Mouse (Mus musculus) MEL (cell line): ENCODE data around the gene Flad1. TPM values are rescaled to one million over a fixed set of nuclear protein-coding genes. Genes with fewer than 3 reads are reported as not detected.
A peak's percentile ranks its signal among the peaks of the same experiment; 100 is the strongest.

ENCODE experiments used
- DNase-seq: peaks from one replicate; pipeline ENCODE4 v3.0.0; 2011; ENCODE audit warnings: low read depth, low spot score
- H3K27ac ChIP-seq: 2 replicates; pipeline ENCODE4 v1.5.1; 2012; ENCODE audit warnings: low read depth, mild to moderate bottlenecking, control low read depth, low read length, moderate library complexity; ENCODE audit not compliant: control insufficient read depth
- H3K27me3 ChIP-seq, 2 experiments: fragments of 150-350 bp in 1 of 2; sonication (generic) in 1 of 2; 2 replicates each; pipeline ENCODE4 v1.6.1; 2012; ENCODE audit warnings: low read length in 2 of 2, mild to moderate bottlenecking in 2 of 2, improper control_type of control experiment in 1 of 2, moderate library complexity in 1 of 2; ENCODE audit not compliant: insufficient read depth in 2 of 2, control insufficient read depth in 1 of 2
- H3K36me3 ChIP-seq, 2 experiments: 2 replicates each; pipeline ENCODE4 v1.6.1; 2012 to 2014; ENCODE audit warnings: low read length in 2 of 2, improper control_type of control experiment in 1 of 2, inconsistent platforms in 1 of 2, mild to moderate bottlenecking in 1 of 2; ENCODE audit not compliant: insufficient read depth in 2 of 2, control insufficient read depth in 1 of 2
- H3K4me1 ChIP-seq, 2 experiments: fragments of 150-350 bp in 1 of 2; sonication (generic) in 1 of 2; 2 replicates each; pipeline ENCODE4 v1.6.1; 2012; ENCODE audit warnings: low read length in 2 of 2, improper control_type of control experiment in 1 of 2, mild to moderate bottlenecking in 1 of 2; ENCODE audit not compliant: insufficient read depth in 2 of 2, control insufficient read depth in 1 of 2
- H3K4me3 ChIP-seq, 2 experiments: fragments of 150-350 bp in 1 of 2; sonication (generic) in 1 of 2; 2 replicates each; pipeline ENCODE4 v1.5.1; 2012; ENCODE audit warnings: low read depth in 2 of 2, low read length in 2 of 2, mild to moderate bottlenecking in 2 of 2, moderate library complexity in 2 of 2, control low read depth in 1 of 2, improper control_type of control experiment in 1 of 2; ENCODE audit not compliant: control insufficient read depth in 1 of 2, insufficient read depth in 1 of 2
- H3K79me2 ChIP-seq: 2 replicates; pipeline ENCODE4 v1.6.1; 2012; ENCODE audit warnings: mild to moderate bottlenecking, low read length, moderate library complexity; ENCODE audit not compliant: control insufficient read depth, poor library complexity, insufficient read depth
- H3K9ac ChIP-seq: 2 replicates; pipeline ENCODE4 v1.6.1; 2012; ENCODE audit warnings: low read depth, mild to moderate bottlenecking, control low read depth, low read length, moderate library complexity; ENCODE audit not compliant: control insufficient read depth, poor library complexity, severe bottlenecking
- H3K9me3 ChIP-seq: fragments of 150-350 bp; sonication (generic); replicated peaks from 2 replicates; pipeline ENCODE4 v1.6.1; 2012; ENCODE audit warnings: mild to moderate bottlenecking, low read length, improper control_type of control experiment, moderate library complexity; ENCODE audit not compliant: insufficient read depth
- CHD1 ChIP-seq: IDR thresholded peaks from 2 replicates; pipeline ENCODE4 v1.6.1; 2012; ENCODE audit warnings: low read depth, mild to moderate bottlenecking, inconsistent platforms, low read length, improper control_type of control experiment
- CHD2 ChIP-seq: IDR thresholded peaks from 2 replicates; pipeline ENCODE4 v1.6.1; 2011; ENCODE audit warnings: low read length, improper control_type of control experiment
- CTCF ChIP-seq, 3 experiments: IDR thresholded peaks in 2 of 3; conservative IDR thresholded peaks in 1 of 3; 2 replicates each; pipeline ENCODE4 v1.5.1; 2011 to 2012; ENCODE audit warnings: low read length in 3 of 3, low read depth in 2 of 3, mild to moderate bottlenecking in 2 of 3, improper control_type of control experiment in 1 of 3, inconsistent platforms in 1 of 3, mixed read lengths in 1 of 3, moderate library complexity in 1 of 3; ENCODE audit not compliant: control insufficient read depth in 1 of 3, insufficient read depth in 1 of 3, poor library complexity in 1 of 3, severe bottlenecking in 1 of 3
- ELF1 ChIP-seq: IDR thresholded peaks from 2 replicates; pipeline ENCODE4 v1.6.1; 2014; ENCODE audit warnings: low read depth, mild to moderate bottlenecking, inconsistent platforms, low read length, improper control_type of control experiment, moderate library complexity
- ETS1 ChIP-seq: IDR thresholded peaks from 2 replicates; pipeline ENCODE4 v1.6.1; 2012; ENCODE audit warnings: low read depth, mild to moderate bottlenecking, inconsistent platforms, low read length, improper control_type of control experiment, moderate library complexity
- GATA1 ChIP-seq: IDR thresholded peaks from 2 replicates; pipeline ENCODE4 v1.6.1; 2011; ENCODE audit warnings: low read depth, low read length, improper control_type of control experiment
- HCFC1 ChIP-seq: IDR thresholded peaks from 2 replicates; pipeline ENCODE4 v1.6.1; 2012; ENCODE audit warnings: low read depth, mild to moderate bottlenecking, inconsistent platforms, low read length, improper control_type of control experiment, moderate library complexity
- JUND ChIP-seq: IDR thresholded peaks from 2 replicates; pipeline ENCODE4 v1.6.1; 2011; ENCODE audit warnings: low read depth, mild to moderate bottlenecking, improper control_type of control experiment, low read length
- MAFK ChIP-seq: IDR thresholded peaks from 2 replicates; pipeline ENCODE4 v1.6.1; 2011; ENCODE audit warnings: low read depth, mild to moderate bottlenecking, low read length, improper control_type of control experiment, borderline replicate concordance
- MAZ ChIP-seq: IDR thresholded peaks from 2 replicates; pipeline ENCODE4 v1.6.1; 2012; ENCODE audit warnings: low read depth, mild to moderate bottlenecking, inconsistent platforms, low read length, improper control_type of control experiment
- MEF2A ChIP-seq: IDR thresholded peaks from 2 replicates; pipeline ENCODE4 v1.6.1; 2014; ENCODE audit warnings: low read depth, mild to moderate bottlenecking, inconsistent platforms, low read length, improper control_type of control experiment; ENCODE audit not compliant: poor library complexity, insufficient replicate concordance, severe bottlenecking; ENCODE audit errors: extremely low read depth
- MXI1 ChIP-seq: IDR thresholded peaks from 2 replicates; pipeline ENCODE4 v1.6.1; 2011; ENCODE audit warnings: mild to moderate bottlenecking, low read depth, low read length, improper control_type of control experiment
- MYC ChIP-seq: IDR thresholded peaks from 2 replicates; pipeline ENCODE4 v1.6.1; 2011; ENCODE audit warnings: low read depth, mild to moderate bottlenecking, low read length, improper control_type of control experiment, moderate library complexity
- NELFE ChIP-seq: IDR thresholded peaks from 2 replicates; pipeline ENCODE4 v1.6.1; 2011; ENCODE audit warnings: low read depth, low read length, improper control_type of control experiment
- POLR2A ChIP-seq, 2 experiments: IDR thresholded peaks; 2 replicates each; pipeline ENCODE4 v1.6.1; 2011 to 2012; ENCODE audit warnings: low read length in 2 of 2, mild to moderate bottlenecking in 2 of 2, control low read depth in 1 of 2, improper control_type of control experiment in 1 of 2, low read depth in 1 of 2, moderate library complexity in 1 of 2; ENCODE audit not compliant: control insufficient read depth in 1 of 2, insufficient read depth in 1 of 2, poor library complexity in 1 of 2
- POLR2AphosphoS2 ChIP-seq: IDR thresholded peaks from 2 replicates; pipeline ENCODE4 v1.6.1; 2011; ENCODE audit warnings: low read length, improper control_type of control experiment
- SIN3A ChIP-seq: IDR thresholded peaks from 2 replicates; pipeline ENCODE4 v1.6.1; 2012; ENCODE audit warnings: low read length, improper control_type of control experiment, inconsistent platforms
- TAL1 ChIP-seq: IDR thresholded peaks from 2 replicates; pipeline ENCODE4 v1.6.1; 2012; ENCODE audit warnings: mild to moderate bottlenecking, inconsistent platforms, low read length, moderate library complexity, mixed read lengths
- TBP ChIP-seq: IDR thresholded peaks from 2 replicates; pipeline ENCODE4 v1.8.0; 2011; ENCODE audit warnings: low read depth, low read length, improper control_type of control experiment
- TCF12 ChIP-seq: IDR thresholded peaks from 2 replicates; pipeline ENCODE4 v1.6.1; 2014; ENCODE audit warnings: low read depth, mild to moderate bottlenecking, inconsistent platforms, low read length, improper control_type of control experiment, moderate library complexity
- USF2 ChIP-seq, 2 experiments: IDR thresholded peaks; 2 replicates each; pipeline ENCODE4 v1.6.1; 2011 to 2012; ENCODE audit warnings: improper control_type of control experiment in 2 of 2, low read length in 2 of 2, borderline replicate concordance in 1 of 2, inconsistent platforms in 1 of 2, low read depth in 1 of 2, mild to moderate bottlenecking in 1 of 2; ENCODE audit not compliant: insufficient read depth in 1 of 2
- ZNF384 ChIP-seq: IDR thresholded peaks from 2 replicates; pipeline ENCODE4 v1.6.1; 2012; ENCODE audit warnings: low read depth, mild to moderate bottlenecking, inconsistent platforms, low read length, improper control_type of control experiment
- polyA plus RNA-seq, 2 experiments: library from polyadenylated mRNA; stranded (reverse) in 1 of 2; unstranded in 1 of 2; fragments of >175 nt in 1 of 2; fragments of >200 nt in 1 of 2; gene quantifications; 2 replicates each; pipeline versions ENCODE4 v1.2.1 to v1.2.4; 2012; ENCODE audit warnings: low replicate concordance in 2 of 2, low read depth in 1 of 2; ENCODE audit not compliant: insufficient read length in 2 of 2, insufficient read depth in 1 of 2, missing spikeins in 1 of 2
- total RNA-seq: library from RNA; depleted of rRNA; stranded (reverse); fragments of 300-350 nt; gene quantifications from 2 replicates; pipeline ENCODE4 v1.2.3, GENCODE M21; 2012

Flad1 gene
- total and polyA plus RNA-seq, 3 experiments = 42.9 to 54.2 TPM; not detected in 1

- H3K4me1 ChIP-seq = peaks cover 27 to 57% of the 10 kb centered on the region in 2 experiments
- H3K27me3 ChIP-seq = no peaks in the 10 kb centered on the region
- peaks cover 42% of the 10 kb centered on the region for H3K79me2 ChIP-seq
- H3K9me3 ChIP-seq = no peaks in the 10 kb centered on the region
- no peak overlapping the region for H3K27ac ChIP-seq
- H3K36me3 ChIP-seq = peaks cover 12 to 57% of the 10 kb centered on the region in 2 experiments
- 0 out of 4 replicates have a peak overlapping the region, but pooled peaks of 1 of the 2 experiments have one; percentile 12 for H3K4me3 ChIP-seq
- no peak for TF ChIP-seq MYC
- peak; percentile 47; the same call in 1 of the 2 replicates for TF ChIP-seq SIN3A
- no peak for TF ChIP-seq JUND
- TF ChIP-seq HCFC1 = 0 out of 2 replicates have a peak, but pooled peaks have one; percentile 28
- TF ChIP-seq CHD1 = no peak
- no peak for TF ChIP-seq ZNF384
- TF ChIP-seq POLR2A (IDR thresholded peaks at IDR 0.05; ENCODE audit: control insufficient read depth in 1 of 2, insufficient read depth in 1 of 2, low read depth in 1 of 2, low read length in 2 of 2, poor library complexity in 1 of 2) = no peak
- no peak for TF ChIP-seq MAZ
- TF ChIP-seq TAL1 = no peak
- peak; percentile 83 for DNase-seq
- peak overlapping the region; percentile 3; the same call in 1 of the 2 replicates for H3K9ac ChIP-seq
These were observed 9.5 kb upstream of the Flad1 start for GRCm38 (mm10) chr3:89421002-89421774.

GRCm38 (mm10) chr3:89420421-89420820 lies 8.8 kb upstream of the Flad1 start:
- Histone ChIP-seq H3K36me3 (peaks cover 12 to 57% of the 10 kb centered on the region in 2 experiments), H3K9ac (no peak overlapping the region), H3K79me2 (peaks cover 48% of the 10 kb centered on the region), H3K9me3 (no peaks in the 10 kb centered on the region), H3K4me3 (no peak overlapping the region), H3K27me3 (no peaks in the 10 kb centered on the region), H3K27ac (no peak overlapping the region)
- TF ChIP-seq ZNF384 (peak; percentile 50; the same call in 1 of the 2 replicates), TAL1 (no peak)
- TF ChIP-seq, all 39 proteins: peak for 1
- DNase-seq = no peak
- H3K4me1 ChIP-seq = peaks cover 27 to 57% of the 10 kb centered on the region in 2 experiments

- H3K79me2 ChIP-seq = peaks cover 48% of the 10 kb centered on the region
- H3K27me3 ChIP-seq = no peaks in the 10 kb centered on the region
- TF ChIP-seq GATA1 = no peak
- TF ChIP-seq CHD2 = no peak
- TF ChIP-seq MAFK = no peak
- no peak for TF ChIP-seq CHD1
- no peak for TF ChIP-seq POLR2AphosphoS2
- TF ChIP-seq MAZ = no peak
- no peak for TF ChIP-seq CTCF (IDR thresholded peaks at IDR 0.05 in 2 of 3, conservative IDR thresholded peaks at IDR 0.05 in 1 of 3; ENCODE audit: control insufficient read depth in 1 of 3, insufficient read depth in 1 of 3, low read depth in 2 of 3, low read length in 3 of 3, poor library complexity in 1 of 3, severe bottlenecking in 1 of 3)
- no peak for TF ChIP-seq NELFE
- no peak for TF ChIP-seq TCF12
- TF ChIP-seq USF2 (IDR thresholded peaks at IDR 0.05; ENCODE audit: borderline replicate concordance in 1 of 2, insufficient read depth in 1 of 2, low read depth in 1 of 2, low read length in 2 of 2) = no peak
- no peak for TF ChIP-seq ETS1
- no peak for TF ChIP-seq MEF2A
- TF ChIP-seq HCFC1 = no peak
- TF ChIP-seq JUND = no peak
- no peak for TF ChIP-seq TBP
- TF ChIP-seq MXI1 = no peak
- TF ChIP-seq ELF1 = no peak
- TF ChIP-seq, all 39 proteins: peak for 0
- no peaks in the 10 kb centered on the region for H3K9me3 ChIP-seq
- H3K27ac ChIP-seq = no peak overlapping the region
- peak overlapping the region; percentile 76; the same call in 1 of the 2 replicates for H3K9ac ChIP-seq
- peak overlapping the region in 1 of 2 experiments; percentile 82; a peak in 1 of 4 replicates for H3K4me3 ChIP-seq
- DNase-seq = no peak
- peaks cover 13 to 56% of the 10 kb centered on the region in 2 experiments for H3K36me3 ChIP-seq
- peaks cover 27 to 57% of the 10 kb centered on the region in 2 experiments for H3K4me1 ChIP-seq
These were observed 8.3 kb upstream of the Flad1 start for GRCm38 (mm10) chr3:89419981-89420380.
